Mouse (Mus musculus): ENCODE measurements around the gene Rtn4r. TPM values are rescaled to one million over a fixed set of nuclear protein-coding genes. Genes with fewer than 3 reads are reported as not detected.

The Rtn4r gene
- total RNA-seq, 1 experiment from 2014 or later: not detected

- no peak for ATAC-seq (replicated peaks in 1 of 2; ENCODE audit: insufficient read depth in 1 of 2, low FRiP score in 2 of 2, low TSS enrichment in 1 of 2, low read depth in 1 of 2, poor library complexity in 2 of 2, severe bottlenecking in 2 of 2)
Measured at GRCm38 (mm10) chr16:18200062-18200461, 72.6 kb downstream of the Rtn4r start.

GRCm38 (mm10) chr16:18201620-18202019 is 74.2 kb downstream of the Rtn4r start:
- ATAC-seq (replicated peaks in 1 of 2; ENCODE audit: insufficient read depth in 1 of 2, low FRiP score in 2 of 2, low TSS enrichment in 1 of 2, low read depth in 1 of 2, poor library complexity in 2 of 2, severe bottlenecking in 2 of 2): no peak

Other genes starting within 250 kb of the Rtn4r start
- gene Gm20518, start 236.0 kb upstream of the Rtn4r start, total RNA-seq (2017): 0.25 TPM in 1 of 2 replicates, not detected in the other
- 0.05 TPM in 1 of 2 replicates, not detected in the other for gene Tssk1, start 233.4 kb upstream of the Rtn4r start, total RNA-seq (2017)
- gene Dgcr2, start 229.1 kb upstream of the Rtn4r start, total RNA-seq (2017): 50.9 and 62.7 TPM in 2 replicates
- not detected in 2 replicates for gene Tssk2, start 229.0 kb upstream of the Rtn4r start, total RNA-seq (2017)
- gene Ess2, start 216.3 kb upstream of the Rtn4r start, total RNA-seq (2017): 31.2 and 35.3 TPM in 2 replicates
- gene Gsc2, start 212.6 kb upstream of the Rtn4r start, total RNA-seq (2017): not detected in 2 replicates
- 56.3 and 59.6 TPM in 2 replicates for gene Slc25a1, start 199.4 kb upstream of the Rtn4r start, total RNA-seq (2017)
- 2.0 TPM in 1 of 2 replicates, not detected in the other for gene Vpreb2, start 147.2 kb upstream of the Rtn4r start, total RNA-seq (2017)
- 19.6 and 29.7 TPM in 2 replicates for gene Dgcr6, start 74.8 kb upstream of the Rtn4r start, total RNA-seq (2017)
- 41.1 and 67.9 TPM in 2 replicates for gene Prodh, start 37.4 kb upstream of the Rtn4r start, total RNA-seq (2017)
- gene Ccdc188, start 90.2 kb downstream of the Rtn4r start, total RNA-seq (2017): not detected in 2 replicates
- gene Zdhhc8, start 107.5 kb downstream of the Rtn4r start, total RNA-seq (2017): 9.4 and 9.6 TPM in 2 replicates
- gene Trmt2a, start 121.0 kb downstream of the Rtn4r start, total RNA-seq (2017): 86.8 and 88.1 TPM in 2 replicates
- 330 and 415 TPM in 2 replicates for gene Ranbp1, start 121.1 kb downstream of the Rtn4r start, total RNA-seq (2017)
- gene Gm49776, start 130.7 kb downstream of the Rtn4r start, total RNA-seq (2017): not detected in 2 replicates
- 62.5 and 84.9 TPM in 2 replicates for gene Dgcr8, start 161.6 kb downstream of the Rtn4r start, total RNA-seq (2017)
- gene Tango2, start 220.5 kb downstream of the Rtn4r start, total RNA-seq (2017): 11.7 and 13.9 TPM in 2 replicates
- gene Arvcf, start 220.5 kb downstream of the Rtn4r start, total RNA-seq (2017): 4.7 and 12.7 TPM in 2 replicates

Data from hematopoietic stem cell, adult 5-6 weeks (primary cell).